Mouse (Mus musculus) heart, adult 2 months (tissue): ENCODE data around the gene Gm43191. TPM values are rescaled to one million over a fixed set of nuclear protein-coding genes. Genes with fewer than 3 reads are reported as not detected.

Experiments
- DNase-seq, 2 experiments: peaks; one replicate each; pipeline ENCODE4 v3.0.0; 2021
- H3K27ac ChIP-seq: fragments of 200-600 bp; 2 replicates; pipeline ENCODE4 v1.8.1; 2022
- H3K27me3 ChIP-seq: fragments of 200-500 bp; 2 replicates; pipeline ENCODE4 v1.6.1; 2012; ENCODE audit warnings: mild to moderate bottlenecking, low read length, inconsistent platforms, mixed read lengths; ENCODE audit not compliant: control insufficient read depth, insufficient read depth
- H3K36me3 ChIP-seq: fragments of 200-500 bp; 2 replicates; pipeline ENCODE4 v1.6.1; 2012; ENCODE audit warnings: low read length, inconsistent platforms; ENCODE audit not compliant: control insufficient read depth, insufficient read depth
- H3K4me1 ChIP-seq: fragments of 200-500 bp; 2 replicates; pipeline ENCODE4 v1.6.1; 2011; ENCODE audit warnings: low read length; ENCODE audit not compliant: control insufficient read depth, insufficient read depth
- H3K4me3 ChIP-seq: fragments of 200-600 bp; 2 replicates; pipeline ENCODE4 v1.8.1; 2022
- H3K79me2 ChIP-seq: fragments of 200-500 bp; replicated peaks from 2 replicates; pipeline ENCODE4 v1.6.1; 2012; ENCODE audit warnings: mild to moderate bottlenecking, inconsistent platforms, low read length, moderate library complexity, mixed read lengths; ENCODE audit not compliant: control insufficient read depth, insufficient read depth
- H3K9ac ChIP-seq: fragments of 200-500 bp; 2 replicates; pipeline ENCODE4 v1.6.1; 2012; ENCODE audit warnings: low read depth, mild to moderate bottlenecking, control low read depth, inconsistent platforms, low read length, mixed read lengths
- CTCF ChIP-seq: fragments of 200-600 bp; IDR thresholded peaks from 2 replicates; pipeline ENCODE4 v1.8.1; 2022; ENCODE audit warnings: antibody characterized with exemption, mild to moderate bottlenecking, moderate library complexity
- EP300 ChIP-seq: fragments of 200-500 bp; IDR thresholded peaks from 2 replicates; pipeline ENCODE4 v1.6.1; 2011; ENCODE audit warnings: low read depth, low read length, control low read depth; ENCODE audit not compliant: insufficient read depth
- POLR2A ChIP-seq: fragments of 200-500 bp; IDR thresholded peaks from 2 replicates; pipeline ENCODE4 v1.6.1; 2011; ENCODE audit warnings: mild to moderate bottlenecking, low read depth, low read length, control low read depth; ENCODE audit not compliant: insufficient read depth
- WGBS: fragments of 180-500 bp; shearing (Covaris S2); methylation state at CpG from one replicate; pipeline ENCODE4 v1.1.7; 2018; 5-methylcytosine and 5-hydroxymethylcytosine counted together
- intact Hi-C: fragments of 180-260 bp; cut with DNase I; formaldehyde crosslinking; loops from one replicate; pipeline ENCODE4 v1.15.1; 2025
- polyA plus RNA-seq: library from polyadenylated mRNA; depleted of rRNA; stranded (reverse); fragments of >200 nt; gene quantifications from 2 replicates; pipeline ENCODE4 v1.2.3, GENCODE M21; 2012
- total RNA-seq, 2 experiments: library from RNA; stranded (reverse); gene quantifications; 2 replicates each; pipeline ENCODE4 v1.2.3; 2021

The Gm43191 gene
- total and polyA plus RNA-seq, 3 experiments: 0.78 to 1.5 TPM; not detected in 1

- WGBS: 69% methylated on average over 9 of the region's 9 CpGs
- Histone ChIP-seq H3K4me1 (peaks cover 8% of the 10 kb centered on the region), H3K27ac (peak overlapping the region; percentile 86), H3K9ac (no peak overlapping the region), H3K36me3 (peaks cover 20% of the 10 kb centered on the region), H3K27me3 (no peaks in the 10 kb centered on the region), H3K4me3 (no peak overlapping the region), H3K79me2 (no peaks in the 10 kb centered on the region)
- TF ChIP-seq EP300 (no peak), CTCF (no peak), POLR2A (no peak)
- DNase-seq: no peak
- intact Hi-C loops: loop anchor here (2.0 kb wide), 1 partner anchor 23 kb away; no protein-coding TSS in a partner anchor
Measured at GRCm38 (mm10) chr3:116637693-116638476, 43.2 kb downstream of the Gm43191 start.

DNA sequence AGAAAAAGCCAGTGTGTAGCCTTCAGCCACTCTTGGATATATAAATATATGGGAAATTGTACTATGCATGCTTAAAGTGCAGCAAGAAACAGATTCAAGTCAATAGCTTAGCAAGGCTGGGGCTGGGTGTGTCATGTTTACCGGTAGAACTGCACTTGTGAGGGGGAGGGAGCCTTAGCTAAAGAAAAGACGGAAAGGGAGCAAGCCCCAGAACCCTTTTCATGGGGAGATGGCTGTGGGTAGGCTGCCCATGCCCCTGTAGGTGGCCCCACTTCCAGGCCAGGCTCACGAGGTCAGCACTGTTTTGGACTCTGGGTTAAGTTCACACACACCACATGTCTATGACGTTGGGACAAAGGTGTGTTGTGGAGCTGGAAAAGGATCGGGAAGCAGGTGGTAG is 45.3 kb downstream of the Gm43191 start:
- peak overlapping the region; percentile 45 for H3K27ac ChIP-seq
- TF ChIP-seq POLR2A (no peak), EP300 (no peak), CTCF (no peak)
- H3K4me1 ChIP-seq: peaks cover 6% of the 10 kb centered on the region
- H3K27me3 ChIP-seq: no peaks in the 10 kb centered on the region
- H3K4me3 ChIP-seq: no peak overlapping the region
- no peak overlapping the region for H3K9ac ChIP-seq
- WGBS: 47% methylated on average over 5 of the region's 5 CpGs
- DNase-seq: no peak
- no peaks in the 10 kb centered on the region for H3K79me2 ChIP-seq
- intact Hi-C loops: no loop called here
- H3K36me3 ChIP-seq: peaks cover 16% of the 10 kb centered on the region

GRCm38 (mm10) chr3:116634853-116635252 is 46.2 kb downstream of the Gm43191 start:
- no peak overlapping the region for H3K9ac ChIP-seq
- no peak overlapping the region for H3K4me3 ChIP-seq
- DNase-seq: no peak
- WGBS: 87% methylated on average over 8 of the region's 8 CpGs
- H3K27me3 ChIP-seq: no peaks in the 10 kb centered on the region
- intact Hi-C loops: no loop called here
- no peaks in the 10 kb centered on the region for H3K79me2 ChIP-seq
- H3K36me3 ChIP-seq: peaks cover 21% of the 10 kb centered on the region
- TF ChIP-seq POLR2A: no peak
- TF ChIP-seq EP300: no peak
- no peak for TF ChIP-seq CTCF
- H3K4me1 ChIP-seq: peaks cover 6% of the 10 kb centered on the region
- no peak overlapping the region; the same call in 1 of the 2 replicates for H3K27ac ChIP-seq

DNA sequence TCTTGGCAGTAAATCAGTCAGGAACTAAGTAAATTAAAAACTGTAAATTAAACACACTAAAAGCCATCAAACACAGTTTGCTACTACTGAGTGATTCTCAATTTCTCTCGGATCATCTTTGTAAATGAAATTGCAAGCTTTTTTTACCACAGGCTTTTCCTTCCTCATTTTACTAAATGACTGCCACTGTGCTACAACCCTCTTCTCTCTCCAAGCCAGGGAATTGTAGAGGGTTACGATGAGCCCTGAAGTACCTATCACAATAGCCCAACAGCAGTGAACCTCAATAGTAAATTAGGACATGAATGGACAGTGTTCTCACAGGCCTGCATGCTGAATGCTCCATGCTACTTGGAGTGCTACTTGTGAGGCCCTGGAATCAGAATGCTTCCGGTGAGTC is 47.0 kb downstream of the Gm43191 start:
- H3K27ac ChIP-seq: no peak overlapping the region
- no peaks in the 10 kb centered on the region for H3K79me2 ChIP-seq
- H3K36me3 ChIP-seq: peaks cover 15% of the 10 kb centered on the region
- 89% methylated on average over 3 of the region's 3 CpGs for WGBS
- DNase-seq: no peak
- peaks cover 6% of the 10 kb centered on the region for H3K4me1 ChIP-seq
- no peak for TF ChIP-seq CTCF
- no peak for TF ChIP-seq EP300
- no peak for TF ChIP-seq POLR2A
- no peaks in the 10 kb centered on the region for H3K27me3 ChIP-seq
- H3K4me3 ChIP-seq: no peak overlapping the region
- H3K9ac ChIP-seq: no peak overlapping the region
- intact Hi-C loops: no loop called here

DNA sequence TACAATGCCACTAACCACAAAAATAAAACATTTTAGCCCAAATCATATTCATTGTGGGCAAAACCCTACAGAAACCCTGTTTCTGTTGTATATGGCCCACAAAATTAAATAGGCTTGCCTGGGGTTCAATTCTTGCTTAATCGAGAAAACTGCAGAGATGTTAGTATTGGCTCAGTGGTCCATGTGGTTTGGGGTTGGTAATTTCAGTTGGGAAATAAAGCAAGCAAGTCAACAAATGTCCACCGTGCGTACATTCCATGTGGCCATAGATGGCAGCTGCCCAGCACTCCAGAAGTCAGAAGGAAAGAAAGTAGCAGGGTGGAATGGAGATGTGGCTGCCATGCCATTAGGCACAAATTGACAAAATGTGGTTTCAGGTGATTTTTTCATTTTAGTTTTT is 48.1 kb downstream of the Gm43191 start:
- Histone ChIP-seq H3K27me3 (no peaks in the 10 kb centered on the region), H3K4me1 (peaks cover 4% of the 10 kb centered on the region), H3K79me2 (no peaks in the 10 kb centered on the region), H3K9ac (no peak overlapping the region), H3K36me3 (peaks cover 10% of the 10 kb centered on the region), H3K27ac (no peak overlapping the region), H3K4me3 (no peak overlapping the region)
- 92% methylated on average over 3 of the region's 3 CpGs for WGBS
- intact Hi-C loops: no loop called here
- TF ChIP-seq CTCF: no peak
- TF ChIP-seq POLR2A: no peak
- no peak for TF ChIP-seq EP300
- DNase-seq: no peak

DNA sequence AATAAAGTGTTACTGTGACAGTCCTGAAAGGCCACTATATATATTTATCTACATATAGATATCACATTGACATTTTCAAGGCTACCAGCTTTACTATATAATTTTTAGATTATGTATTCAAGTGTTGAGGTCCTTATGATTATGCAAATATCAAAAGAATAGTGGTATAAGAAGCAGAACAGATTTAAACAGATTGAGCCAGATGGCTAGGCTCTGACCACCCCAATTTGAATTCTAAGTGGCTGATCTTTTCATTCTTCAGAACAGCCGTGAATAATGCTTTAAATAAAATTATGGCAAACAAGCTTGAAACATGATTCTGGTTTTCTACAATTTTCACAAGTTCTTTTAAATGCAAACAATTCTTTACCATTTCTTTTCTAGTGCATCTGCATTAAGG is 49.6 kb downstream of the Gm43191 start:
- peaks cover 8% of the 10 kb centered on the region for H3K36me3 ChIP-seq

More for the DNA sequence above, 49.6 kb downstream of the Gm43191 start:
- WGBS: 63% methylated on average over 1 of the region's 1 CpGs
- H3K27ac ChIP-seq: no peak overlapping the region
- TF ChIP-seq POLR2A: no peak
- TF ChIP-seq CTCF: no peak
- TF ChIP-seq EP300: no peak
- H3K4me3 ChIP-seq: no peak overlapping the region
- peaks cover 4% of the 10 kb centered on the region for H3K4me1 ChIP-seq
- no peaks in the 10 kb centered on the region for H3K79me2 ChIP-seq
- intact Hi-C loops: no loop called here
- H3K9ac ChIP-seq: no peak overlapping the region
- DNase-seq: no peak
- no peaks in the 10 kb centered on the region for H3K27me3 ChIP-seq
